Mouse (Mus musculus): Measurements from ENCODE around the gene Slc41a2. TPM values are rescaled to one million over a fixed set of nuclear protein-coding genes. Genes with fewer than 3 reads are reported as not detected.

Gene Slc41a2
- polyA plus RNA-seq, 1 experiment from 2014 or later, result 0.08 TPM

DNA sequence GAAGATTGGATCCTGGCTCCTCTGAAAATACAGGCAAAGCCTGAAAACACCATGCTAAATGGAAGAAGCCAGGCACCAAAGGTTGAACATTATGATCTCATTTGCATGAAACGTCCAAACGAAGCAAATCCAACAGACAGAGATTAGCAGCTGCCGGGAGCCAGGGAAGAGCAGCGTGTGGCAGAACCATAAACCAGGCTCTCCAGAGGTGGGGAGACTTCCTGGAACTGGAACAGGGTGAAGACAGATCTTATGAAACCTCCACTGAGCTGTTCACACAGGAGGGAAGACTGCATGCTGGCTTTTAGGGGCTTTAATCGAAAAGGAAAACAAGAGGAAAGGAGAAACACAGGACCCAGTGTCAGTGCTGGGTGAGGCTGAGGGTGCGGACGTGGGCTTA lies 51.3 kb downstream of the Slc41a2 start:
- WGBS, result 61% methylated on average over 7 of the region's 7 CpGs
- no peak overlapping the region for H3K9ac ChIP-seq (ENCODE audit: low read depth, low read length)
- no peak overlapping the region for H3K4me2 ChIP-seq
- H3K9me3 ChIP-seq (ENCODE audit: control insufficient read depth, low read length), result no peaks in the 10 kb centered on the region
- no peak for ATAC-seq (replicated peaks; ENCODE audit: low FRiP score)
- no peaks in the 10 kb centered on the region for H3K36me3 ChIP-seq (ENCODE audit: control insufficient read depth, insufficient read depth, low read length)
- H3K4me1 ChIP-seq (replicated peaks; ENCODE audit: control insufficient read depth, insufficient read depth, low read length), result no peaks in the 10 kb centered on the region
- H3K27ac ChIP-seq (ENCODE audit: low read depth, low read length), result no peak overlapping the region
- H3K4me3 ChIP-seq (ENCODE audit: low read depth, low read length), result no peak overlapping the region
- no peaks in the 10 kb centered on the region for H3K27me3 ChIP-seq (replicated peaks; ENCODE audit: control insufficient read depth, insufficient read depth, low read length)
- no peak for DNase-seq (ENCODE audit: low spot score)

GRCm38 (mm10) chr10:83285724-83286256 lies 51.9 kb downstream of the Slc41a2 start:
- H3K4me1 ChIP-seq (replicated peaks; ENCODE audit: control insufficient read depth, insufficient read depth, low read length), result no peaks in the 10 kb centered on the region
- H3K4me2 ChIP-seq, result no peak overlapping the region
- no peak overlapping the region for H3K4me3 ChIP-seq (ENCODE audit: low read depth, low read length)
- no peak for DNase-seq (ENCODE audit: low spot score)
- H3K27me3 ChIP-seq (replicated peaks; ENCODE audit: control insufficient read depth, insufficient read depth, low read length), result no peaks in the 10 kb centered on the region
- no peaks in the 10 kb centered on the region for H3K36me3 ChIP-seq (ENCODE audit: control insufficient read depth, insufficient read depth, low read length)
- no peak overlapping the region for H3K27ac ChIP-seq (ENCODE audit: low read depth, low read length)
- 78% methylated on average over 7 of the region's 7 CpGs for WGBS
- H3K9ac ChIP-seq (ENCODE audit: low read depth, low read length), result no peak overlapping the region
- no peaks in the 10 kb centered on the region for H3K9me3 ChIP-seq (ENCODE audit: control insufficient read depth, low read length)
- ATAC-seq (replicated peaks; ENCODE audit: low FRiP score), result no peak

- Histone ChIP-seq H3K4me3 (ENCODE audit: low read depth, low read length) (no peak overlapping the region), H3K4me2 (no peak overlapping the region), H3K36me3 (ENCODE audit: control insufficient read depth, insufficient read depth, low read length) (no peaks in the 10 kb centered on the region), H3K9ac (ENCODE audit: low read depth, low read length) (no peak overlapping the region), H3K27ac (ENCODE audit: low read depth, low read length) (no peak overlapping the region), H3K9me3 (ENCODE audit: control insufficient read depth, low read length) (no peaks in the 10 kb centered on the region), H3K4me1 (replicated peaks; ENCODE audit: control insufficient read depth, insufficient read depth, low read length) (no peaks in the 10 kb centered on the region), H3K27me3 (replicated peaks; ENCODE audit: control insufficient read depth, insufficient read depth, low read length) (no peaks in the 10 kb centered on the region)
- WGBS, result 85% methylated on average over 4 of the region's 4 CpGs
- DNase-seq (ENCODE audit: low spot score) (no peak), ATAC-seq (replicated peaks; ENCODE audit: low FRiP score) (no peak)
These were observed 52.8 kb downstream of the Slc41a2 start for GRCm38 (mm10) chr10:83284916-83285315.

- Histone ChIP-seq H3K27ac (ENCODE audit: low read depth, low read length) (no peak overlapping the region), H3K4me2 (no peak overlapping the region), H3K4me3 (ENCODE audit: low read depth, low read length) (no peak overlapping the region), H3K27me3 (replicated peaks; ENCODE audit: control insufficient read depth, insufficient read depth, low read length) (no peaks in the 10 kb centered on the region), H3K9ac (ENCODE audit: low read depth, low read length) (no peak overlapping the region), H3K4me1 (replicated peaks; ENCODE audit: control insufficient read depth, insufficient read depth, low read length) (no peaks in the 10 kb centered on the region), H3K9me3 (ENCODE audit: control insufficient read depth, low read length) (no peaks in the 10 kb centered on the region), H3K36me3 (ENCODE audit: control insufficient read depth, insufficient read depth, low read length) (no peaks in the 10 kb centered on the region)
- ATAC-seq (replicated peaks; ENCODE audit: low FRiP score) (no peak), DNase-seq (ENCODE audit: low spot score) (no peak)
- 75% methylated on average over 13 of the region's 13 CpGs for WGBS
These were observed 71.0 kb downstream of the Slc41a2 start for GRCm38 (mm10) chr10:83266731-83267130.

- Histone ChIP-seq H3K9me3 (ENCODE audit: control insufficient read depth, low read length) (no peaks in the 10 kb centered on the region), H3K4me3 (ENCODE audit: low read depth, low read length) (no peak overlapping the region), H3K27ac (ENCODE audit: low read depth, low read length) (no peak overlapping the region), H3K36me3 (ENCODE audit: control insufficient read depth, insufficient read depth, low read length) (no peaks in the 10 kb centered on the region), H3K4me2 (no peak overlapping the region), H3K9ac (ENCODE audit: low read depth, low read length) (no peak overlapping the region), H3K4me1 (replicated peaks; ENCODE audit: control insufficient read depth, insufficient read depth, low read length) (no peaks in the 10 kb centered on the region), H3K27me3 (replicated peaks; ENCODE audit: control insufficient read depth, insufficient read depth, low read length) (no peaks in the 10 kb centered on the region)
- DNase-seq (ENCODE audit: low spot score), result no peak
- ATAC-seq (replicated peaks; ENCODE audit: low FRiP score), result no peak
- WGBS, result 87% methylated on average over 5 of the region's 5 CpGs
These were observed 71.4 kb downstream of the Slc41a2 start for GRCm38 (mm10) chr10:83266241-83266640.

- Histone ChIP-seq H3K9me3 (ENCODE audit: control insufficient read depth, low read length) (no peaks in the 10 kb centered on the region), H3K4me2 (no peak overlapping the region), H3K4me3 (ENCODE audit: low read depth, low read length) (no peak overlapping the region), H3K27ac (ENCODE audit: low read depth, low read length) (no peak overlapping the region), H3K27me3 (replicated peaks; ENCODE audit: control insufficient read depth, insufficient read depth, low read length) (no peaks in the 10 kb centered on the region), H3K9ac (ENCODE audit: low read depth, low read length) (no peak overlapping the region), H3K36me3 (ENCODE audit: control insufficient read depth, insufficient read depth, low read length) (no peaks in the 10 kb centered on the region), H3K4me1 (replicated peaks; ENCODE audit: control insufficient read depth, insufficient read depth, low read length) (no peaks in the 10 kb centered on the region)
- DNase-seq (ENCODE audit: low spot score) (no peak), ATAC-seq (replicated peaks; ENCODE audit: low FRiP score) (no peak)
- 61% methylated on average over 8 of the region's 8 CpGs for WGBS
These were observed 73.0 kb downstream of the Slc41a2 start for GRCm38 (mm10) chr10:83264680-83265079.

DNA sequence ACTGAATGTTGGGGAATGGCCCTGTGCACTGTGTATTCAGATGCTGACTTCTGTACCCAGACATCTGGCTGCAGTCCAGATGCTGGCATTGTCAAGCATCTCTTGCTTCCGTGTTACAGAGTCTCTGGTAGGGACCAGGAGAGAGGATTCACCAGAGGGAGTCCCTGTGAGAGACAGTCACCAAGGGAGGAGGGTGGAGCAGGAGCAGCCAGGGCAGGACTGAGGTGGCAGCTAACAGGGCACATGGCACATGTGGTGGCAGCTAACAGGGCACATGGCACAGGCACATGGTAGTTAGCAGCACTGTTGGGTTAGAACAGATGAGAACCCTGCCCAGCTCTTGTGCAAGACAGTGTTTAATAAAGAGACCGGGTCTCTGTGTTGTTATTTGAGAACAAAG lies 73.6 kb downstream of the Slc41a2 start:
- ATAC-seq (replicated peaks; ENCODE audit: low FRiP score), result no peak

DNA sequence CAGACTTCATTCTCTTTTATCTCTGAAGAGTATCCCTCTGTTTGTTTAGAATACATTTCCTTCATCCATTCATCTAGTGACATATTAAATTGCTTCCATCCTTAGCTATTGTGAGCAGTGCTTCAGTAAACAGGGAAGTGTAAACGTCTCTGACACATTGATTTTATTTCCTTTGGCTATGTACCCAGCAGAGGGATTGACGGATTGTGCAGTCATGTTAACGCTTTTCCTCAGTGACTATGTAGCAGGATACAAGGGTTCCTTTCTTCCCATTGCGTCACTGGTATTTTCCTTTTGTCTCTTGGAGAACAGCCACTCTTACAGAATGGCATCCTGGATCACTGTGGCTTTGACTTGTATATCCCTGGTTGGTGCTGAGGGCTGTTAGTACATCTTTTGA lies 76.4 kb downstream of the Slc41a2 start:
- Histone ChIP-seq H3K27me3 (replicated peaks; ENCODE audit: control insufficient read depth, insufficient read depth, low read length) (no peaks in the 10 kb centered on the region), H3K9ac (ENCODE audit: low read depth, low read length) (no peak overlapping the region), H3K27ac (ENCODE audit: low read depth, low read length) (no peak overlapping the region), H3K36me3 (ENCODE audit: control insufficient read depth, insufficient read depth, low read length) (no peaks in the 10 kb centered on the region), H3K9me3 (ENCODE audit: control insufficient read depth, low read length) (no peaks in the 10 kb centered on the region), H3K4me2 (no peak overlapping the region), H3K4me1 (replicated peaks; ENCODE audit: control insufficient read depth, insufficient read depth, low read length) (no peaks in the 10 kb centered on the region), H3K4me3 (ENCODE audit: low read depth, low read length) (no peak overlapping the region)
- no peak for ATAC-seq (replicated peaks; ENCODE audit: low FRiP score)
- no peak for DNase-seq (ENCODE audit: low spot score)
- WGBS, result 64% methylated on average over 4 of the region's 4 CpGs

More for the DNA sequence above, 73.6 kb downstream of the Slc41a2 start:
- 62% methylated on average over 2 of the region's 2 CpGs for WGBS
- no peak overlapping the region for H3K27ac ChIP-seq (ENCODE audit: low read depth, low read length)
- DNase-seq (ENCODE audit: low spot score), result no peak
- no peak overlapping the region for H3K9ac ChIP-seq (ENCODE audit: low read depth, low read length)
- H3K4me3 ChIP-seq (ENCODE audit: low read depth, low read length), result no peak overlapping the region
- H3K4me1 ChIP-seq (replicated peaks; ENCODE audit: control insufficient read depth, insufficient read depth, low read length), result no peaks in the 10 kb centered on the region
- H3K9me3 ChIP-seq (ENCODE audit: control insufficient read depth, low read length), result no peaks in the 10 kb centered on the region
- no peaks in the 10 kb centered on the region for H3K27me3 ChIP-seq (replicated peaks; ENCODE audit: control insufficient read depth, insufficient read depth, low read length)
- H3K36me3 ChIP-seq (ENCODE audit: control insufficient read depth, insufficient read depth, low read length), result no peaks in the 10 kb centered on the region
- no peak overlapping the region for H3K4me2 ChIP-seq

DNA sequence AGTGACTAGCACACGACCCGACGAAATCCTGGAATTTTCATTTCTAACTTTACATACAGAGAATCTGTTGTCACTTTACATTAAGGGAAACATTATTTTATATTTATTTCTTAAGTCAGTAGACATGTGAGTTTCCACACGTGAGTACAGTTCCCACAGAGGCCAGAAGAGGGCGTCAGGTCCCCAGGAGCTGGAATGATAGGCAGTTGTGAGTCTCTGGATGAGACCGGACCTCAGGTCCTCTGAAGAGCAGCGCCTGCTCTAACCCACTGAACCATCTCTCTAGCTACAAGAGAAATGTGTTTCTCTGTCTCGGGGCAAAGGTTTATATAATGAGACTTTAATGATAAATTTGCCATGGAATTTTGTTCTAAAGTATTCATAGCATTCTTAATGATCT lies 86.3 kb downstream of the Slc41a2 start:
- H3K9me3 ChIP-seq (ENCODE audit: control insufficient read depth, low read length), result no peaks in the 10 kb centered on the region
- no peak overlapping the region for H3K27ac ChIP-seq (ENCODE audit: low read depth, low read length)
- DNase-seq (ENCODE audit: low spot score) (no peak), ATAC-seq (replicated peaks; ENCODE audit: low FRiP score) (no peak)
- H3K27me3 ChIP-seq (replicated peaks; ENCODE audit: control insufficient read depth, insufficient read depth, low read length), result no peaks in the 10 kb centered on the region
- H3K4me3 ChIP-seq (ENCODE audit: low read depth, low read length), result no peak overlapping the region
- WGBS, result 59% methylated on average over 8 of the region's 8 CpGs
- H3K9ac ChIP-seq (ENCODE audit: low read depth, low read length), result no peak overlapping the region
- H3K4me1 ChIP-seq (replicated peaks; ENCODE audit: control insufficient read depth, insufficient read depth, low read length), result no peaks in the 10 kb centered on the region
- H3K36me3 ChIP-seq (ENCODE audit: control insufficient read depth, insufficient read depth, low read length), result no peaks in the 10 kb centered on the region
- no peak overlapping the region for H3K4me2 ChIP-seq
